Mouse (Mus musculus): ENCODE data around the gene Mtor.

- TF ChIP-seq POLR2A (IDR thresholded peaks at IDR 0.05; ENCODE audit: control insufficient read depth, low read depth, low read length): no peak
- TF ChIP-seq CTCF (IDR thresholded peaks at IDR 0.05; ENCODE audit: control insufficient read depth, insufficient read depth, insufficient replicate concordance, low read depth, low read length): no peak
Measured at GRCm38 (mm10) chr4:148507585-148507984, 59.2 kb downstream of the Mtor start.
